Mouse (Mus musculus): ENCODE data around the gene Lpgat1.

The Lpgat1 gene

GRCm38 (mm10) chr1:191808688-191809223 lies 91.1 kb downstream of the Lpgat1 start:
- peak; percentile 39 for DNase-seq

- DNase-seq = no peak
Measured at GRCm38 (mm10) chr1:191811774-191812173, 94.1 kb downstream of the Lpgat1 start.

- DNase-seq = no peak
Measured at GRCm38 (mm10) chr1:191812949-191813691, 95.5 kb downstream of the Lpgat1 start.

- no peak for DNase-seq
Measured at GRCm38 (mm10) chr1:191814240-191814639, 96.6 kb downstream of the Lpgat1 start.

- no peak for DNase-seq
Measured at GRCm38 (mm10) chr1:191814935-191815334, 97.3 kb downstream of the Lpgat1 start.

- DNase-seq = no peak
Measured at GRCm38 (mm10) chr1:191816596-191816995, 99.0 kb downstream of the Lpgat1 start.

- peak; percentile 89 for DNase-seq
Measured at GRCm38 (mm10) chr1:191817418-191818144, 99.9 kb downstream of the Lpgat1 start.

GRCm38 (mm10) chr1:191818145-191818631 lies 100.6 kb downstream of the Lpgat1 start:
- no peak for DNase-seq

GRCm38 (mm10) chr1:191819026-191819425 lies 101.4 kb downstream of the Lpgat1 start:
- no peak for DNase-seq

- DNase-seq = no peak
Measured at GRCm38 (mm10) chr1:191820951-191821325, 103.3 kb downstream of the Lpgat1 start.

GRCm38 (mm10) chr1:191821326-191822091 lies 103.9 kb downstream of the Lpgat1 start, which contains the start of gene Nek2:
Gene Nek2 (plus strand): TSS chr1:191821444.
- DNase-seq = peak; percentile 97

- peak; percentile 18 for DNase-seq
Measured at GRCm38 (mm10) chr1:191829124-191829523, 111.5 kb downstream of the Lpgat1 start.

GRCm38 (mm10) chr1:191833396-191833795 lies 115.8 kb downstream of the Lpgat1 start:
- DNase-seq = no peak
